Mouse (Mus musculus) neural tube, embryonic 11.5 days (tissue): Measurements from ENCODE around the gene Ptger3. TPM values are rescaled to one million over a fixed set of nuclear protein-coding genes. Genes with fewer than 3 reads are reported as not detected.

ENCODE experiments used
- ATAC-seq: fragments of 200-750 bp; cut with Nextera tagmentation; 2 replicates; pipeline ENCODE4 v1.8.0; 2017; ENCODE audit warnings: moderate number of reproducible peaks, mild to moderate bottlenecking, moderate TSS enrichment, moderate library complexity; ENCODE audit not compliant: insufficient read depth, low FRiP score, low TSS enrichment
- DNase-seq: peaks from one replicate; pipeline ENCODE4 v3.0.0-alpha.2; 2015; ENCODE audit warnings: low spot score
- H3K27ac ChIP-seq: fragments of 300-500 bp; sonication (generic); 2 replicates; pipeline ENCODE4 v1.5.1; 2014; ENCODE audit warnings: low read depth, mild to moderate bottlenecking, low read length
- H3K27me3 ChIP-seq: fragments of 300-500 bp; sonication (generic); 2 replicates; pipeline ENCODE4 v1.6.1; 2014; ENCODE audit warnings: mild to moderate bottlenecking, low read length, mixed read lengths; ENCODE audit not compliant: control insufficient read depth, insufficient read depth
- H3K36me3 ChIP-seq: fragments of 300-500 bp; sonication (generic); 2 replicates; pipeline ENCODE4 v1.6.1; 2014; ENCODE audit warnings: mild to moderate bottlenecking, low read length, moderate library complexity, mixed read lengths; ENCODE audit not compliant: control insufficient read depth, insufficient read depth
- H3K4me1 ChIP-seq: fragments of 300-500 bp; sonication (generic); 2 replicates; pipeline ENCODE4 v1.6.1; 2014; ENCODE audit warnings: low read length, mixed read lengths; ENCODE audit not compliant: control insufficient read depth, insufficient read depth
- H3K4me2 ChIP-seq: fragments of 300-500 bp; sonication (generic); 2 replicates; pipeline ENCODE4 v1.6.1; 2014; ENCODE audit warnings: low read depth, mild to moderate bottlenecking, moderate library complexity
- H3K4me3 ChIP-seq: fragments of 300-500 bp; sonication (generic); 2 replicates; pipeline ENCODE4 v1.5.1; 2014; ENCODE audit warnings: low read depth, low read length
- H3K9ac ChIP-seq: fragments of 300-500 bp; sonication (generic); 2 replicates; pipeline ENCODE4 v1.6.1; 2014; ENCODE audit warnings: mild to moderate bottlenecking, low read length
- H3K9me3 ChIP-seq: fragments of 300-500 bp; sonication (generic); 2 replicates; pipeline ENCODE4 v1.6.1; 2016; ENCODE audit warnings: low read length; ENCODE audit not compliant: control insufficient read depth
- WGBS: fragments of 180-500 bp; shearing (Covaris S2); extraction: QIAGEN DNeasy Blood & Tissue Kit; methylation state at CpG from one replicate; pipeline ENCODE4 v1.1.7; 2014; 5-methylcytosine and 5-hydroxymethylcytosine counted together
- polyA plus RNA-seq: library from polyadenylated mRNA; unstranded; fragments of >200 nt; fragmentation: Nextera tagmentation; extraction: Ambion mirVana; gene quantifications from 2 replicates; pipeline ENCODE4 v1.2.1, GENCODE M21; 2014

Ptger3 gene
- 0.70 and 1.0 TPM in 2 replicates for polyA plus RNA-seq

- peak within 1 kb of the TSS; percentile 75 for H3K4me2 ChIP-seq
- 2% methylated on average over 75 of the region's 84 CpGs for WGBS
- H3K4me3 ChIP-seq, result peak within 1 kb of the TSS; percentile 38
- no peak within 1 kb of the TSS for H3K27ac ChIP-seq
- peaks cover 31% of the 10 kb centered on the region for H3K27me3 ChIP-seq
- DNase-seq (peak; percentile 49), ATAC-seq (peak; percentile 71)
- H3K9ac ChIP-seq, result no peak within 1 kb of the TSS
- no peaks in the 10 kb centered on the region for H3K9me3 ChIP-seq
- H3K36me3 ChIP-seq, result no peaks in the 10 kb centered on the region
- H3K4me1 ChIP-seq, result peaks cover 9% of the 10 kb centered on the region
Observed at GRCm38 (mm10) chr3:157566725-157567565, at the start of gene Ptger3. Ptger3 (plus strand) TSS chr3:157566892.

GRCm38 (mm10) chr3:157517992-157518391 is 48.7 kb upstream of the Ptger3 start:
- WGBS, result 88% methylated on average over 2 of the region's 2 CpGs
- Histone ChIP-seq H3K27me3 (no peaks in the 10 kb centered on the region), H3K27ac (no peak overlapping the region), H3K4me2 (no peak overlapping the region), H3K9me3 (no peaks in the 10 kb centered on the region), H3K36me3 (no peaks in the 10 kb centered on the region), H3K4me1 (no peaks in the 10 kb centered on the region), H3K4me3 (no peak overlapping the region), H3K9ac (no peak overlapping the region)
- DNase-seq (no peak), ATAC-seq (no peak)

GRCm38 (mm10) chr3:157520433-157520832 is 46.3 kb upstream of the Ptger3 start:
- Histone ChIP-seq H3K4me1 (no peaks in the 10 kb centered on the region), H3K27ac (no peak overlapping the region), H3K9me3 (no peaks in the 10 kb centered on the region), H3K9ac (no peak overlapping the region), H3K4me3 (no peak overlapping the region), H3K27me3 (no peaks in the 10 kb centered on the region), H3K4me2 (no peak overlapping the region), H3K36me3 (no peaks in the 10 kb centered on the region)
- peak; percentile 50 for DNase-seq
- 4% methylated on average over 1 of the region's 1 CpGs for WGBS
- 0 out of 2 replicates have a peak, but pooled peaks have one; percentile 36 for ATAC-seq

- H3K4me2 ChIP-seq, result no peak overlapping the region
- H3K27ac ChIP-seq, result no peak overlapping the region
Observed at GRCm38 (mm10) chr3:157523834-157524233, 42.9 kb upstream of the Ptger3 start.

GRCm38 (mm10) chr3:157531585-157531984 is 35.1 kb upstream of the Ptger3 start:
- no peak overlapping the region for H3K4me2 ChIP-seq
- H3K27ac ChIP-seq, result no peak overlapping the region
- H3K9ac ChIP-seq, result no peak overlapping the region
- ATAC-seq (no peak), DNase-seq (no peak)
- peaks cover 2% of the 10 kb centered on the region; the same call in 1 of the 2 replicates for H3K4me1 ChIP-seq
- no peaks in the 10 kb centered on the region for H3K36me3 ChIP-seq
- no peaks in the 10 kb centered on the region for H3K9me3 ChIP-seq
- 81% methylated on average over 2 of the region's 2 CpGs for WGBS
- no peak overlapping the region for H3K4me3 ChIP-seq
- peaks cover 3% of the 10 kb centered on the region; the same call in 1 of the 2 replicates for H3K27me3 ChIP-seq

More at GRCm38 (mm10) chr3:157523834-157524233, 42.9 kb upstream of the Ptger3 start:
- H3K27me3 ChIP-seq, result no peaks in the 10 kb centered on the region
- H3K36me3 ChIP-seq, result no peaks in the 10 kb centered on the region
- H3K4me3 ChIP-seq, result no peak overlapping the region
- 44% methylated on average over 1 of the region's 1 CpGs for WGBS
- ATAC-seq (no peak), DNase-seq (no peak)
- H3K9me3 ChIP-seq, result no peaks in the 10 kb centered on the region
- H3K9ac ChIP-seq, result no peak overlapping the region
- no peaks in the 10 kb centered on the region for H3K4me1 ChIP-seq

- Histone ChIP-seq H3K36me3 (0 out of 2 replicates have a peak, but pooled peaks cover 3% of the 10 kb centered on the region), H3K27me3 (peaks cover 3% of the 10 kb centered on the region; the same call in 1 of the 2 replicates), H3K9me3 (no peaks in the 10 kb centered on the region), H3K4me3 (peak within 1 kb of the TSS; percentile 86), H3K4me1 (peaks cover 2% of the 10 kb centered on the region; the same call in 1 of the 2 replicates), H3K9ac (peak within 1 kb of the TSS; percentile 93), H3K4me2 (peak within 1 kb of the TSS; percentile 71), H3K27ac (peak within 1 kb of the TSS; percentile 89)
- under 1% methylated on average over 78 of the region's 91 CpGs for WGBS
- DNase-seq (peak; percentile 97), ATAC-seq (peak; percentile 97)
Observed at GRCm38 (mm10) chr3:157533964-157534785, 32.5 kb upstream of the Ptger3 start, which contains the start of gene Zranb2. Zranb2 (plus strand) TSS chr3:157534160.

GRCm38 (mm10) chr3:157534786-157535415 is 31.8 kb upstream of the Ptger3 start:
- ATAC-seq, result peak; percentile 2
- Histone ChIP-seq H3K36me3 (peaks cover 6% of the 10 kb centered on the region; the same call in 1 of the 2 replicates), H3K27ac (peak overlapping the region; percentile 89), H3K4me3 (peak overlapping the region; percentile 86), H3K9ac (peak overlapping the region; percentile 93), H3K27me3 (peaks cover 2% of the 10 kb centered on the region; the same call in 1 of the 2 replicates), H3K4me2 (peak overlapping the region; percentile 71), H3K9me3 (no peaks in the 10 kb centered on the region), H3K4me1 (peaks cover 2% of the 10 kb centered on the region; the same call in 1 of the 2 replicates)
- WGBS, result 5% methylated on average over 15 of the region's 15 CpGs
- peak; percentile 11 for DNase-seq

GRCm38 (mm10) chr3:157549323-157549722 is 17.4 kb upstream of the Ptger3 start:
- no peaks in the 10 kb centered on the region for H3K27me3 ChIP-seq
- H3K4me1 ChIP-seq, result no peaks in the 10 kb centered on the region
- ATAC-seq, result 0 out of 2 replicates have a peak, but pooled peaks have one; percentile 31
- H3K9me3 ChIP-seq, result no peaks in the 10 kb centered on the region
- no peak overlapping the region for H3K4me3 ChIP-seq
- H3K36me3 ChIP-seq, result 0 out of 2 replicates have a peak, but pooled peaks cover 10% of the 10 kb centered on the region
- no peak overlapping the region for H3K9ac ChIP-seq
- no peak overlapping the region for H3K4me2 ChIP-seq
- WGBS, result 100% methylated on average over 2 of the region's 2 CpGs
- no peak for DNase-seq
- no peak overlapping the region for H3K27ac ChIP-seq
